In genomic region chr6:147145277-147145676, GRCm38 (mm10) we compare ENCODE assay signal across 10 mouse cellular contexts. TPM values are rescaled to one million over a fixed set of nuclear protein-coding genes. Genes with fewer than 3 reads are reported as not detected.
DNase-seq lines count a peak whose midpoint lies in the region; ATAC-seq and TF ChIP-seq lines count a peak whose summit lies in the region.
"Had no signal": no experiment of that assay in that cellular context is flagged by ENCODE, and none has a peak within 500 bp of the region (broad histone marks: within the 10 kb centered on the region; RNA-seq: fewer than 3 reads in every experiment).

No protein-coding gene starts in this region.

- no peaks in the 10 kb centered on the region for H3K27me3 ChIP-seq in hindbrain, postnatal 0 days (ENCODE audit: insufficient read depth, low read length)
- no peaks in the 10 kb centered on the region for H3K27me3 ChIP-seq in liver, embryonic 13.5 days
- no peaks in the 10 kb centered on the region for H3K27me3 ChIP-seq in neural tube, embryonic 14.5 days (ENCODE audit: control insufficient read depth, insufficient read depth, low read length)

- 7% methylated on average over 2 of the region's 2 CpGs for WGBS in hindbrain, postnatal 0 days
- 36% methylated on average over 2 of the region's 2 CpGs for WGBS in liver, embryonic 13.5 days (ENCODE audit: insufficient replicate concordance)
- 14% methylated on average over 2 of the region's 2 CpGs for WGBS in neural tube, embryonic 14.5 days

- H3K36me3 ChIP-seq in hindbrain, postnatal 0 days (ENCODE audit: insufficient read depth, low read length) = no peaks in the 10 kb centered on the region
- H3K36me3 ChIP-seq in liver, embryonic 13.5 days = no peaks in the 10 kb centered on the region
- H3K36me3 ChIP-seq in neural tube, embryonic 14.5 days (ENCODE audit: control insufficient read depth, insufficient read depth, low read length) = no peaks in the 10 kb centered on the region
- H3K36me3 ChIP-seq: G1E had no signal

- no peak overlapping the region for H3K4me3 ChIP-seq in hindbrain, postnatal 0 days (ENCODE audit: low read length)
- no peak overlapping the region for H3K4me3 ChIP-seq in liver, embryonic 13.5 days (replicated peaks)
- no peak overlapping the region for H3K4me3 ChIP-seq in neural tube, embryonic 14.5 days (ENCODE audit: low read depth, low read length)

- intact Hi-C loops in gastrocnemius, postnatal 14 days (cut with DNase I; ENCODE audit: low total_unique reads) = no loop called here
- intact Hi-C loops in gastrocnemius, postnatal 36 days (cut with DNase I) = no loop called here

- peak; percentile 62 for DNase-seq in gastrocnemius, postnatal 14 days
- DNase-seq in gastrocnemius, postnatal 36 days = no peak
- DNase-seq in brain, embryonic 18.5 days (ENCODE audit: low read depth, low spot score) = peak; percentile 40
- peak; percentile 28 for DNase-seq in gastrocnemius, postnatal 25 days
- DNase-seq in hindbrain, postnatal 0 days (ENCODE audit: low spot score) = peak; percentile 89
- DNase-seq in liver, embryonic 13.5 days = peak; percentile 2
- DNase-seq in B cell, adult 2 months = no peak

- peaks cover 6% of the 10 kb centered on the region for H3K4me1 ChIP-seq in hindbrain, postnatal 0 days (ENCODE audit: insufficient read depth, low read length)
- H3K4me1 ChIP-seq in liver, embryonic 13.5 days (replicated peaks) = no peaks in the 10 kb centered on the region
- no peaks in the 10 kb centered on the region for H3K4me1 ChIP-seq in neural tube, embryonic 14.5 days (ENCODE audit: control insufficient read depth, insufficient read depth, low read length)

- ATAC-seq in hindbrain, postnatal 0 days = peak; percentile 97
- no peak for ATAC-seq in liver, embryonic 13.5 days (ENCODE audit: low read depth)
- ATAC-seq in neural tube, embryonic 14.5 days (ENCODE audit: low read depth) = peak; percentile 93

- H3K9me3 ChIP-seq in hindbrain, postnatal 0 days (ENCODE audit: low read length) = no peaks in the 10 kb centered on the region
- H3K9me3 ChIP-seq in liver, embryonic 13.5 days (replicated peaks) = no peaks in the 10 kb centered on the region
- H3K9me3 ChIP-seq in neural tube, embryonic 14.5 days (ENCODE audit: control insufficient read depth, low read length) = no peaks in the 10 kb centered on the region
- H3K9me3 ChIP-seq: G1E had no signal

- peak; percentile 35 for TF ChIP-seq CTCF in hindbrain, postnatal 0 days (IDR thresholded peaks at IDR 0.05; ENCODE audit: low read depth)

- H3K27ac ChIP-seq in hindbrain, postnatal 0 days = no peak overlapping the region
- H3K27ac ChIP-seq in liver, embryonic 13.5 days = no peak overlapping the region
- no peak overlapping the region for H3K27ac ChIP-seq in neural tube, embryonic 14.5 days (ENCODE audit: low read depth, low read length)

- H3K9ac ChIP-seq in hindbrain, postnatal 0 days (replicated peaks; ENCODE audit: low read length) = no peak overlapping the region
- H3K9ac ChIP-seq in liver, embryonic 13.5 days = no peak overlapping the region
- no peak overlapping the region for H3K9ac ChIP-seq in neural tube, embryonic 14.5 days (replicated peaks; ENCODE audit: low read depth, low read length)

- no peak overlapping the region for H3K4me2 ChIP-seq in hindbrain, postnatal 0 days (ENCODE audit: low read depth, low read length)
- no peak overlapping the region for H3K4me2 ChIP-seq in liver, embryonic 13.5 days
- no peak overlapping the region for H3K4me2 ChIP-seq in neural tube, embryonic 14.5 days (ENCODE audit: low read depth, low read length)

RNA-seq across cellular contexts. Expression of gene Klhl42, which starts 54.1 kb away (rescaled TPM):
- 1 to 10 TPM; 3.5 to 3.9 TPM for total RNA-seq in gastrocnemius, postnatal 14 days (2021)
- 1 to 10 TPM; 1.6 to 2.2 TPM for total RNA-seq in gastrocnemius, postnatal 36 days (2021)
- total RNA-seq in gastrocnemius, postnatal 25 days (2021) = 1 to 10 TPM; 2.3 to 2.4 TPM
- 29.7 and 31.7 TPM in 2 replicates for total RNA-seq in hindbrain, postnatal 0 days (2014; rRNA removed)
- polyA plus RNA-seq in hindbrain, postnatal 0 days (2015; fragmentation: Nextera tagmentation; extraction: Ambion mirVana) = 5.4 and 5.7 TPM in 2 replicates
- 1.7 and 2.0 TPM in 2 replicates for polyA plus RNA-seq in liver, embryonic 13.5 days (2015; fragmentation: Nextera tagmentation; extraction: Ambion mirVana)
- 9.7 and 10.3 TPM in 2 replicates for polyA plus RNA-seq in neural tube, embryonic 14.5 days (2014; fragmentation: Nextera tagmentation; extraction: Ambion mirVana)

RNA-seq across cellular contexts. Expression of gene Mansc4, which starts 58.4 kb away (rescaled TPM):
- under 1 TPM in 1 of 2 experiments, not detected in 1; 0.18 TPM for total RNA-seq in gastrocnemius, postnatal 14 days (2021)
- not detected for total RNA-seq in gastrocnemius, postnatal 36 days (2021)
- total RNA-seq in gastrocnemius, postnatal 25 days (2021) = not detected
- total RNA-seq in hindbrain, postnatal 0 days (2014; rRNA removed) = 0.40 and 1.7 TPM in 2 replicates
- polyA plus RNA-seq in hindbrain, postnatal 0 days (2015; fragmentation: Nextera tagmentation; extraction: Ambion mirVana) = 1.4 and 2.0 TPM in 2 replicates
- polyA plus RNA-seq in liver, embryonic 13.5 days (2015; fragmentation: Nextera tagmentation; extraction: Ambion mirVana) = not detected in 2 replicates
- polyA plus RNA-seq in neural tube, embryonic 14.5 days (2014; fragmentation: Nextera tagmentation; extraction: Ambion mirVana) = 0.66 and 1.1 TPM in 2 replicates
- total RNA-seq: G1E; hematopoietic stem cell, adult 5-6 weeks had no signal
- polyA plus RNA-seq: G1E had no signal

Comparison
In these comparisons a context has a peak if more than half of its experiments do, and no peak if none do; other contexts are left out.
1. DNase-seq: peak in gastrocnemius, postnatal 14 days (single experiment), brain, embryonic 18.5 days (single experiment), gastrocnemius, postnatal 25 days (single experiment), hindbrain, postnatal 0 days (single experiment) and liver, embryonic 13.5 days (single experiment); none in gastrocnemius, postnatal 36 days (0 of 2) and B cell, adult 2 months (0 of 2).